Mouse (Mus musculus): Measurements from ENCODE around the gene Stk4. TPM values are rescaled to one million over a fixed set of nuclear protein-coding genes. Genes with fewer than 3 reads are reported as not detected.

Gene Stk4
- polyA plus RNA-seq (2015; fragmentation: Nextera tagmentation; extraction: Ambion mirVana), result 22.3 and 31.5 TPM in 2 replicates

GRCm38 (mm10) chr2:164070142-164070764 lies at the start of gene Stk4:
Gene Stk4 (plus strand): TSS chr2:164070322.
- Histone ChIP-seq H3K4me3 (ENCODE audit: low read length) (peak within 1 kb of the TSS; percentile 100), H3K27me3 (ENCODE audit: control insufficient read depth, insufficient read depth, low read depth, low read length) (no peaks in the 10 kb centered on the region), H3K36me3 (ENCODE audit: control insufficient read depth, insufficient read depth, low read length) (peaks cover under 1% of the 10 kb centered on the region; the same call in 1 of the 2 replicates), H3K9ac (ENCODE audit: low read length) (peak within 1 kb of the TSS; percentile 93), H3K27ac (ENCODE audit: low read length) (peak within 1 kb of the TSS; percentile 75), H3K4me1 (replicated peaks; ENCODE audit: control insufficient read depth, insufficient read depth, low read length) (peaks cover 20% of the 10 kb centered on the region), H3K9me3 (ENCODE audit: control insufficient read depth, low read length) (no peaks in the 10 kb centered on the region), H3K4me2 (ENCODE audit: low read depth, low read length) (peak within 1 kb of the TSS; percentile 97)
- ATAC-seq (ENCODE audit: low read depth), result peak; percentile 29
- under 1% methylated on average over 45 of the region's 45 CpGs for WGBS

- H3K27ac ChIP-seq (ENCODE audit: low read length), result no peak overlapping the region
- no peak overlapping the region for H3K4me3 ChIP-seq (ENCODE audit: low read length)
- ATAC-seq (ENCODE audit: low read depth), result no peak
- no peak overlapping the region for H3K4me2 ChIP-seq (ENCODE audit: low read depth, low read length)
- H3K9ac ChIP-seq (ENCODE audit: low read length), result no peak overlapping the region
- no peaks in the 10 kb centered on the region for H3K9me3 ChIP-seq (ENCODE audit: control insufficient read depth, low read length)
- no peaks in the 10 kb centered on the region for H3K27me3 ChIP-seq (ENCODE audit: control insufficient read depth, insufficient read depth, low read depth, low read length)
- no peaks in the 10 kb centered on the region for H3K4me1 ChIP-seq (replicated peaks; ENCODE audit: control insufficient read depth, insufficient read depth, low read length)
- H3K36me3 ChIP-seq (ENCODE audit: control insufficient read depth, insufficient read depth, low read length), result peaks cover 13% of the 10 kb centered on the region
- 43% methylated on average over 2 of the region's 2 CpGs for WGBS
Observed at GRCm38 (mm10) chr2:164022104-164022503, 48.0 kb upstream of the Stk4 start.

GRCm38 (mm10) chr2:164025150-164025549 lies 45.0 kb upstream of the Stk4 start, which contains the start of gene Pabpc1l:
Gene Pabpc1l (plus strand): TSS chr2:164025450.
- 76% methylated on average over 16 of the region's 16 CpGs for WGBS
- Histone ChIP-seq H3K4me3 (ENCODE audit: low read length) (no peak within 1 kb of the TSS), H3K9ac (ENCODE audit: low read length) (no peak within 1 kb of the TSS), H3K4me2 (ENCODE audit: low read depth, low read length) (no peak within 1 kb of the TSS), H3K27me3 (ENCODE audit: control insufficient read depth, insufficient read depth, low read depth, low read length) (no peaks in the 10 kb centered on the region), H3K36me3 (ENCODE audit: control insufficient read depth, insufficient read depth, low read length) (no peaks in the 10 kb centered on the region; the same call in 1 of the 2 replicates), H3K27ac (ENCODE audit: low read length) (no peak within 1 kb of the TSS), H3K4me1 (replicated peaks; ENCODE audit: control insufficient read depth, insufficient read depth, low read length) (no peaks in the 10 kb centered on the region), H3K9me3 (ENCODE audit: control insufficient read depth, low read length) (no peaks in the 10 kb centered on the region)
- no peak for ATAC-seq (ENCODE audit: low read depth)

GRCm38 (mm10) chr2:164031147-164031546 lies 39.0 kb upstream of the Stk4 start:
- Histone ChIP-seq H3K4me3 (ENCODE audit: low read length) (no peak overlapping the region), H3K36me3 (ENCODE audit: control insufficient read depth, insufficient read depth, low read length) (no peaks in the 10 kb centered on the region), H3K4me2 (ENCODE audit: low read depth, low read length) (no peak overlapping the region), H3K27ac (ENCODE audit: low read length) (no peak overlapping the region), H3K27me3 (ENCODE audit: control insufficient read depth, insufficient read depth, low read depth, low read length) (no peaks in the 10 kb centered on the region), H3K9me3 (ENCODE audit: control insufficient read depth, low read length) (no peaks in the 10 kb centered on the region), H3K4me1 (replicated peaks; ENCODE audit: control insufficient read depth, insufficient read depth, low read length) (no peaks in the 10 kb centered on the region), H3K9ac (ENCODE audit: low read length) (no peak overlapping the region)
- ATAC-seq (ENCODE audit: low read depth), result no peak
- 66% methylated on average over 10 of the region's 10 CpGs for WGBS

- 92% methylated on average over 3 of the region's 3 CpGs for WGBS
- H3K27ac ChIP-seq (ENCODE audit: low read length), result no peak overlapping the region
Observed at GRCm38 (mm10) chr2:164032973-164033372, 37.1 kb upstream of the Stk4 start.

GRCm38 (mm10) chr2:164036520-164037019 lies 33.6 kb upstream of the Stk4 start:
- no peaks in the 10 kb centered on the region for H3K27me3 ChIP-seq (ENCODE audit: control insufficient read depth, insufficient read depth, low read depth, low read length)
- H3K9me3 ChIP-seq (ENCODE audit: control insufficient read depth, low read length), result no peaks in the 10 kb centered on the region
- 45% methylated on average over 10 of the region's 10 CpGs for WGBS
- no peak overlapping the region for H3K4me2 ChIP-seq (ENCODE audit: low read depth, low read length)
- H3K9ac ChIP-seq (ENCODE audit: low read length), result no peak overlapping the region
- no peaks in the 10 kb centered on the region for H3K4me1 ChIP-seq (replicated peaks; ENCODE audit: control insufficient read depth, insufficient read depth, low read length)
- H3K36me3 ChIP-seq (ENCODE audit: control insufficient read depth, insufficient read depth, low read length), result no peaks in the 10 kb centered on the region
- peak; percentile 47; the same call in 1 of the 2 replicates for ATAC-seq (ENCODE audit: low read depth)
- H3K4me3 ChIP-seq (ENCODE audit: low read length), result no peak overlapping the region
- no peak overlapping the region for H3K27ac ChIP-seq (ENCODE audit: low read length)

More at GRCm38 (mm10) chr2:164032973-164033372, 37.1 kb upstream of the Stk4 start:
- no peak for ATAC-seq (ENCODE audit: low read depth)
- no peaks in the 10 kb centered on the region for H3K4me1 ChIP-seq (replicated peaks; ENCODE audit: control insufficient read depth, insufficient read depth, low read length)
- H3K27me3 ChIP-seq (ENCODE audit: control insufficient read depth, insufficient read depth, low read depth, low read length), result no peaks in the 10 kb centered on the region
- H3K4me3 ChIP-seq (ENCODE audit: low read length), result no peak overlapping the region
- no peaks in the 10 kb centered on the region for H3K9me3 ChIP-seq (ENCODE audit: control insufficient read depth, low read length)
- H3K36me3 ChIP-seq (ENCODE audit: control insufficient read depth, insufficient read depth, low read length), result no peaks in the 10 kb centered on the region
- no peak overlapping the region for H3K4me2 ChIP-seq (ENCODE audit: low read depth, low read length)
- H3K9ac ChIP-seq (ENCODE audit: low read length), result no peak overlapping the region

- H3K9me3 ChIP-seq (ENCODE audit: control insufficient read depth, low read length), result no peaks in the 10 kb centered on the region
- no peaks in the 10 kb centered on the region for H3K36me3 ChIP-seq (ENCODE audit: control insufficient read depth, insufficient read depth, low read length)
- H3K4me1 ChIP-seq (replicated peaks; ENCODE audit: control insufficient read depth, insufficient read depth, low read length), result no peaks in the 10 kb centered on the region
- H3K27me3 ChIP-seq (ENCODE audit: control insufficient read depth, insufficient read depth, low read depth, low read length), result no peaks in the 10 kb centered on the region
- 100% methylated on average over 1 of the region's 1 CpGs for WGBS
- no peak overlapping the region for H3K4me2 ChIP-seq (ENCODE audit: low read depth, low read length)
- H3K4me3 ChIP-seq (ENCODE audit: low read length), result no peak overlapping the region
- H3K27ac ChIP-seq (ENCODE audit: low read length), result no peak overlapping the region
- ATAC-seq (ENCODE audit: low read depth), result no peak
- no peak overlapping the region for H3K9ac ChIP-seq (ENCODE audit: low read length)
Observed at GRCm38 (mm10) chr2:164038407-164039028, 31.6 kb upstream of the Stk4 start.

- H3K4me1 ChIP-seq (replicated peaks; ENCODE audit: control insufficient read depth, insufficient read depth, low read length), result no peaks in the 10 kb centered on the region
- H3K9me3 ChIP-seq (ENCODE audit: control insufficient read depth, low read length), result no peaks in the 10 kb centered on the region
- no peak overlapping the region for H3K27ac ChIP-seq (ENCODE audit: low read length)
- no peaks in the 10 kb centered on the region for H3K36me3 ChIP-seq (ENCODE audit: control insufficient read depth, insufficient read depth, low read length)
- H3K4me3 ChIP-seq (ENCODE audit: low read length), result no peak overlapping the region
- H3K27me3 ChIP-seq (ENCODE audit: control insufficient read depth, insufficient read depth, low read depth, low read length), result no peaks in the 10 kb centered on the region
- no peak for ATAC-seq (ENCODE audit: low read depth)
- H3K4me2 ChIP-seq (ENCODE audit: low read depth, low read length), result no peak overlapping the region
- WGBS, result 78% methylated on average over 6 of the region's 6 CpGs
- no peak overlapping the region for H3K9ac ChIP-seq (ENCODE audit: low read length)
Observed at GRCm38 (mm10) chr2:164040949-164041348, 29.2 kb upstream of the Stk4 start.

- Histone ChIP-seq H3K27ac (ENCODE audit: low read length) (no peak overlapping the region), H3K36me3 (ENCODE audit: control insufficient read depth, insufficient read depth, low read length) (no peaks in the 10 kb centered on the region), H3K4me3 (ENCODE audit: low read length) (no peak overlapping the region), H3K27me3 (ENCODE audit: control insufficient read depth, insufficient read depth, low read depth, low read length) (no peaks in the 10 kb centered on the region), H3K9me3 (ENCODE audit: control insufficient read depth, low read length) (no peaks in the 10 kb centered on the region), H3K4me2 (ENCODE audit: low read depth, low read length) (no peak overlapping the region), H3K4me1 (replicated peaks; ENCODE audit: control insufficient read depth, insufficient read depth, low read length) (no peaks in the 10 kb centered on the region), H3K9ac (ENCODE audit: low read length) (no peak overlapping the region)
- ATAC-seq (ENCODE audit: low read depth), result no peak
- WGBS, result 76% methylated on average over 2 of the region's 2 CpGs
Observed at GRCm38 (mm10) chr2:164041523-164041922, 28.6 kb upstream of the Stk4 start.

Data from lung, embryonic 16.5 days (tissue).